8 mouse cellular contexts compared by ENCODE assay signal in the genomic region with DNA sequence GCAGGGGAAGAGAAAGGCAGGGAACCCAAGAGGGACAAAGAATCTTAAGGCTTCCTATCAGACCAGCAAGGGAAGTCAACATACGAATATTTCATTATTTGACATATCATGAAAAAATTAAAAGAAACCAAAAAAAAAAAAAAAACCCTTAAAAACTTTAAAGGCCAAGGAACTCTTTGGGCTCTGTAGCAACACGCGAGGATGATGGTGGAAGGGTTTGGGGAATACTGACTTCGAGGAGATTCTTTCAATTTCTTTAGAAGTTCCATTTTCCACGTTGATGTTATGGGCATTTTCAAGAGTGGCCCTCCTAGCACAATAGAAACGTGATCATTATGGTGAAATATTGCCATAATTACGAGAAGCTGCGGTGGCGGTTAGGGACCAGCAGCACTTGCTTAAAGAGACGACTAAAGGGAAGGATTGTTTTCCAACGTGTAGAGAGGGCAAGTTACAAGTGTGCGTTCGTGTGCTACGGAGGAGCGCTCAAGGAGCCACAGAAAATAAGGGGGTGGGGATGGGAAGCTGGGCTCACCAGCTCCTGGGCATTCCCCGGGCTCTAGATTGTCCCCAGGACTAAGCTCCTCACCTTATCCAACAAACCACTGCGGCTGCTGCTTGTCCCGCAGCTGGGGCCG. TPM values are rescaled to one million over a fixed set of nuclear protein-coding genes. Genes with fewer than 3 reads are reported as not detected.
DNase-seq lines count a peak whose midpoint lies in the region; ATAC-seq lines count a peak whose summit lies in the region.

No protein-coding gene starts in this region.

- peak overlapping the region; percentile 78 for H3K4me3 ChIP-seq in heart, embryonic 16.5 days (ENCODE audit: low read length)
- peak overlapping the region; percentile 73 for H3K4me3 ChIP-seq in brown adipose tissue, adult 24 weeks (ENCODE audit: insufficient read depth, low read depth, low read length)
- peak overlapping the region; percentile 74 for H3K4me3 ChIP-seq in hindbrain, embryonic 15.5 days
- H3K4me3 ChIP-seq in midbrain, embryonic 14.5 days (replicated peaks; ENCODE audit: low read depth, low read length): peak overlapping the region; percentile 70

- H3K27ac ChIP-seq in heart, embryonic 16.5 days (ENCODE audit: low read length): peak overlapping the region; percentile 33
- H3K27ac ChIP-seq in brown adipose tissue, adult 24 weeks (replicated peaks; ENCODE audit: low read depth, low read length): no peak overlapping the region
- H3K27ac ChIP-seq in hindbrain, embryonic 15.5 days (replicated peaks): peak overlapping the region; percentile 91
- H3K27ac ChIP-seq in midbrain, embryonic 14.5 days (replicated peaks; ENCODE audit: low read depth, low read length): peak overlapping the region; percentile 84

- no peak for DNase-seq in heart, postnatal 4 days
- DNase-seq in midbrain, embryonic 14.5 days: no peak
- no peak for DNase-seq in cerebellum, adult 9-11 months
- DNase-seq in urinary bladder, postnatal 4 days (ENCODE audit: low spot score in 2 of 2): no peak
- no peak for DNase-seq in c-Kit-positive CD71-positive TER-119-positive erythroid progenitor cells, embryonic 14.5 days (ENCODE audit: low spot score)

- peaks cover 8% of the 10 kb centered on the region; the same call in 1 of the 2 replicates for H3K36me3 ChIP-seq in heart, embryonic 16.5 days (ENCODE audit: control insufficient read depth, insufficient read depth)
- 0 out of 2 replicates have a peak, but pooled peaks cover 3% of the 10 kb centered on the region for H3K36me3 ChIP-seq in hindbrain, embryonic 15.5 days
- peaks cover 16% of the 10 kb centered on the region; the same call in 1 of the 2 replicates for H3K36me3 ChIP-seq in midbrain, embryonic 14.5 days (ENCODE audit: control insufficient read depth, insufficient read depth, low read length)

- H3K9me3 ChIP-seq in heart, embryonic 16.5 days (replicated peaks; ENCODE audit: control insufficient read depth, low read length): no peaks in the 10 kb centered on the region
- no peaks in the 10 kb centered on the region for H3K9me3 ChIP-seq in hindbrain, embryonic 15.5 days
- H3K9me3 ChIP-seq in midbrain, embryonic 14.5 days (ENCODE audit: control insufficient read depth, low read length): no peaks in the 10 kb centered on the region

- no peaks in the 10 kb centered on the region for H3K27me3 ChIP-seq in heart, embryonic 16.5 days (ENCODE audit: control insufficient read depth, insufficient read depth, low read length)
- no peaks in the 10 kb centered on the region for H3K27me3 ChIP-seq in hindbrain, embryonic 15.5 days
- H3K27me3 ChIP-seq in midbrain, embryonic 14.5 days (ENCODE audit: control insufficient read depth, insufficient read depth, low read length): no peaks in the 10 kb centered on the region

- WGBS in heart, embryonic 16.5 days: under 1% methylated on average over 19 of the region's 19 CpGs
- under 1% methylated on average over 19 of the region's 19 CpGs for WGBS in hindbrain, embryonic 15.5 days
- 2% methylated on average over 19 of the region's 19 CpGs for WGBS in midbrain, embryonic 14.5 days

- peak; percentile 26 for ATAC-seq in heart, embryonic 16.5 days (replicated peaks; ENCODE audit: extremely low read depth, insufficient read depth, low FRiP score)
- peak; percentile 74 for ATAC-seq in hindbrain, embryonic 15.5 days (ENCODE audit: low FRiP score, low read depth)
- ATAC-seq in midbrain, embryonic 14.5 days (ENCODE audit: low FRiP score, low TSS enrichment): peak; percentile 65

- H3K4me1 ChIP-seq in heart, embryonic 16.5 days (ENCODE audit: control insufficient read depth, insufficient read depth, low read length): peaks cover 21% of the 10 kb centered on the region
- H3K4me1 ChIP-seq in brown adipose tissue, adult 24 weeks (ENCODE audit: control insufficient read depth, insufficient read depth, insufficient read length, low read length): peaks cover 7% of the 10 kb centered on the region
- peaks cover 15% of the 10 kb centered on the region for H3K4me1 ChIP-seq in hindbrain, embryonic 15.5 days (replicated peaks)
- H3K4me1 ChIP-seq in midbrain, embryonic 14.5 days (ENCODE audit: control insufficient read depth, insufficient read depth, low read length): peaks cover 11% of the 10 kb centered on the region

- H3K4me2 ChIP-seq in heart, embryonic 16.5 days (ENCODE audit: low read depth, low read length): peak overlapping the region; percentile 74
- H3K4me2 ChIP-seq in hindbrain, embryonic 15.5 days: peak overlapping the region; percentile 84
- H3K4me2 ChIP-seq in midbrain, embryonic 14.5 days (ENCODE audit: low read length): peak overlapping the region; percentile 86

- H3K9ac ChIP-seq in heart, embryonic 16.5 days (ENCODE audit: low read length): peak overlapping the region; percentile 81
- H3K9ac ChIP-seq in hindbrain, embryonic 15.5 days: peak overlapping the region; percentile 88
- H3K9ac ChIP-seq in midbrain, embryonic 14.5 days (replicated peaks; ENCODE audit: low read length): peak overlapping the region; percentile 79

RNA-seq across cellular contexts. Expression of gene Xrra1, which starts 0.6 kb away (rescaled TPM):
- 0.12 and 0.46 TPM in 2 replicates for polyA plus RNA-seq in heart, embryonic 16.5 days (2015; fragmentation: Nextera tagmentation; extraction: Ambion mirVana)
- under 1 TPM; 0.17 to 0.20 TPM for total RNA-seq in heart, postnatal 4 days (2021)
- not detected in 2 replicates for polyA plus RNA-seq in brown adipose tissue, adult 24 weeks (2012; ENCODE audit: insufficient read depth, insufficient read length, missing spikeins)
- 0.80 and 1.1 TPM in 2 replicates for polyA plus RNA-seq in hindbrain, embryonic 15.5 days (2015; fragmentation: Nextera tagmentation; extraction: Ambion mirVana)
- polyA plus RNA-seq in midbrain, embryonic 14.5 days (2014; fragmentation: Nextera tagmentation; extraction: Ambion mirVana): 1.0 and 1.2 TPM in 2 replicates

RNA-seq across cellular contexts. Expression of gene Spcs2, which starts 5.0 kb away (rescaled TPM):
- 180 and 224 TPM in 2 replicates for polyA plus RNA-seq in heart, embryonic 16.5 days (2015; fragmentation: Nextera tagmentation; extraction: Ambion mirVana)
- total RNA-seq in heart, postnatal 4 days (2021): 10 to 100 TPM; 64.0 to 68.1 TPM
- 50.0 and 69.2 TPM in 2 replicates for polyA plus RNA-seq in brown adipose tissue, adult 24 weeks (2012; ENCODE audit: insufficient read depth, insufficient read length, missing spikeins)
- polyA plus RNA-seq in hindbrain, embryonic 15.5 days (2015; fragmentation: Nextera tagmentation; extraction: Ambion mirVana): 276 and 279 TPM in 2 replicates
- 285 and 286 TPM in 2 replicates for polyA plus RNA-seq in midbrain, embryonic 14.5 days (2014; fragmentation: Nextera tagmentation; extraction: Ambion mirVana)

RNA-seq across cellular contexts. Expression of gene Neu3, which starts 30.1 kb away (rescaled TPM):
- polyA plus RNA-seq in heart, embryonic 16.5 days (2015; fragmentation: Nextera tagmentation; extraction: Ambion mirVana): 4.7 and 5.2 TPM in 2 replicates
- 1 to 10 TPM; 3.1 to 3.6 TPM for total RNA-seq in heart, postnatal 4 days (2021)
- polyA plus RNA-seq in brown adipose tissue, adult 24 weeks (2012; ENCODE audit: insufficient read depth, insufficient read length, missing spikeins): 0.52 and 1.0 TPM in 2 replicates
- polyA plus RNA-seq in hindbrain, embryonic 15.5 days (2015; fragmentation: Nextera tagmentation; extraction: Ambion mirVana): 1.6 and 2.1 TPM in 2 replicates
- 1.7 and 1.8 TPM in 2 replicates for polyA plus RNA-seq in midbrain, embryonic 14.5 days (2014; fragmentation: Nextera tagmentation; extraction: Ambion mirVana)
